Mouse (Mus musculus): ENCODE data around the gene Lrch3.

- TF ChIP-seq CTCF (conservative IDR thresholded peaks at IDR 0.05; ENCODE audit: insufficient read depth, insufficient read length, low read depth, low read length) = 0 out of 2 replicates have a peak, but pooled peaks have one; percentile 0
- TF ChIP-seq POLR2A (IDR thresholded peaks at IDR 0.05; ENCODE audit: low read depth, low read length) = no peak
Observed at GRCm38 (mm10) chr16:32902051-32902428, 11.9 kb upstream of the Lrch3 start.

Data from kidney, adult 2 months (tissue).